Mouse (Mus musculus) embryo, embryonic 11.5 days (tissue): ENCODE results near the gene Vipr1.

Experiments used
- DNase-seq: peaks from one replicate; pipeline ENCODE4 v3.0.0-alpha.2; 2012; ENCODE audit warnings: low read depth, low spot score

Vipr1 gene

DNA sequence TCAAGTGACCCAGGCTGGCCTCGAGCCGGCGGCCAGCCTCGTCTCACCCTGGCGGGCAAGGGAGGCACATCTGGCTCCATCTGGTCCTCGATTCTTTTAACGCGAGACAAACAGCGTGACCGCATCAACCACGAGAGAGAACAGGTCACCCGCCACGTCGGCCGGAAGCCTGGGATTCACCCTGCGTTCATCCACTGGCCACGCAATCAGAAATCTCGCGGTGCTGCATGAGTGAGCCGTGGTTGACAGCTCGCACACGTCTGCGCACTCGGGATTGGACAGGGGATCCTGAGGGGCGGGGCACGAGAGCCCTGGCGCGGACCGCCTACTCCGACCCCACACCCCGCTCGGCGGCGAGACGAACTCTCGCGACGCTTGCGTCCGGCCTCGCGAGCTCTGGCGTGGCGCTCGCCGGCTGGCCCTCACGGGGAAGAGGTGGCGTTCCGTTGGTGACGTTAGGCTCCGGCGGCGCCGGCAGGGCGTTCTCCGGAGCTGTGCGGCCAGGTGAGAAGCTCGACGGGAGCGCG lies 76.3 kb downstream of the Vipr1 start, which contains the start of gene Nktr:
Gene Nktr, plus strand, starts transcription at position 378 of the 527 bp plus-strand sequence.
- peak; percentile 95 for DNase-seq

- DNase-seq = peak; percentile 22
Measured at GRCm38 (mm10) chr9:121719347-121720331, 77.1 kb downstream of the Vipr1 start.
